Mouse (Mus musculus) lung, postnatal 4 days (tissue): Measurements from ENCODE around the gene Fam81b.
"Not testable (repeated sequence)": the region's sequence is repeated elsewhere in the genome, so short reads cannot be mapped to it uniquely, and the experiment has no call there.

Experiments
- DNase-seq, 2 experiments: peaks; one replicate each; pipeline ENCODE4 v3.0.0; 2021

The Fam81b gene

DNA sequence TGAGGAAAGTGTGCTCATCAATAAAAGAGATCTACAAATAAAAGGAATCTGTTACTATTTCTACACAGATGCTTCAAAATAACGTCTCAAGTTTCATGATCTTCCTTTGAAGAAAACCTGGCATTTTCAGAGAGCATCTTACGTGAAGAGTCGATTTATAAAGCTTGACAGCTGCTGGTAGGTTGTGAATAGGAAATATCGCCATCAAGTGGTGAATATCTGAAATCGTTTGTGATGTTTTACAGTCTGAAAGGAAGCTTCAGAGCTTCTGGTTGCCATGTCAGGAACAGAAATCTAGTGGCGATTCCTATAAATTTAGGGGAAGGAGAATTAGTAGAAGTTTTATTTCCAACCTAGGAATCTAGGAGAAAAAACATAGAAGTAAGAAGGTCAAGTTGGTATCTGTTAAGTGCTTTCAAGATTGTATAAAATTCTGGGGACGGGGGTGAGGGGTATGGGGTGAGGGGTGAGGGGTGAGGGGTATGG lies at the start of gene Fam81b:
Gene Fam81b (minus strand): TSS at position 436 of the 486 bp plus-strand sequence.
- no peak for DNase-seq

DNA sequence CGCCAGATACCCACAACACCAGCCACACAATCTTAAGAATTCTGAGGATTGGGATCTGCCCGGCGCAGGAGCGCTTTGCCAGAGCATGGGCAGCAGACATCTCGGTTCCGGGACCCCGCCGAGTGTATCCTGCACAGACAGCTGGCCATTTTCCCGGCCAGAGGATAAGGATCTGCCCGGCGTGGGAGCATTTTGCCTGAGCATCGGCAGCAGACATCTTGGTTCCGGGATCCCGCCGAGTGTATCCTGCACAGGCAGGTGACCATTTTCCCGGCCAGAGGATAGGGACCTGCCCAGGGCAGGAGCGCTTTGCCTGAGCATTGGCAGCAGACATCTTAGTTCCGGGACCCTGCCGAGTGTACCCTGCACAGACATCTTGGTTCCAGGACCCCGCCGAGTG lies 41.1 kb upstream of the Fam81b start:
- not testable (repeated sequence) for DNase-seq

DNA sequence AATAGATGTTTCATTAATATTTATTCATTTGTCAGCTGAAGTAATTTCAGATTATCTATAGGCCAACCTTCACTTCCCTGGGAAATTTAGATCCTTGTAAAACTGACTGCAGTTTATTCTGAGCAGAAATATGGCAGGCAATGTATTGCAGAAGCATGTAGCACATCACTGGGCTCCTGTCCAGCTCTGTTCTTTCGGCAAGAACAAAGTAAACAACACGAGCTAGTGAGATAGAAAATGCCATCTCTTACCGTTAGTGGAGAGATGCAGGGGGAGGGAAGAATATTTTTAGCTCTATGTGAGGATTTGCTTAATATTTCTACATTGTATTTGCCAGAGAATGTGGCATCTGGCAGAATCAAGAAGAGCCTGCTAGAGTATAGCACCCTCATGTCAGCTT lies 13.8 kb upstream of the Fam81b start:
- DNase-seq = no peak

DNA sequence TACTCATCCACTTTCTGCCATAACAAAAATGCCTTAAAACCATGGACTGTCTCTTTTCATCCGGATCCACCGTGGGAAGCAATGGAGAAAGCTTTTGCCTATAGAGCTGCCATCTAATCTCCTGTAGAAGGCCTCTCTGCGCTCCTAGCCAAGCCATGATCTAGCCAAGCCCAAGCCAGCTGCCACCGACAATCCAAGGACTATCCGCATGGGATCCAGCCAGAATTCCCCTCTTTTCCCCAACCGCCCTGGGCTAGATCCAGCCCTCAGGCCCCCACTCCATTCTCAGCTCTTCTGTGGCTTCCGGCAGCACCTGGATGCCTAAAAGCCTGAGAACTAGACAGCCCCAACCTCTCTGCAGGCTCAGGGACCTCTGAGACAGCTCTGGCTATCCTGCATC lies 6.7 kb upstream of the Fam81b start:
- no peak for DNase-seq

DNA sequence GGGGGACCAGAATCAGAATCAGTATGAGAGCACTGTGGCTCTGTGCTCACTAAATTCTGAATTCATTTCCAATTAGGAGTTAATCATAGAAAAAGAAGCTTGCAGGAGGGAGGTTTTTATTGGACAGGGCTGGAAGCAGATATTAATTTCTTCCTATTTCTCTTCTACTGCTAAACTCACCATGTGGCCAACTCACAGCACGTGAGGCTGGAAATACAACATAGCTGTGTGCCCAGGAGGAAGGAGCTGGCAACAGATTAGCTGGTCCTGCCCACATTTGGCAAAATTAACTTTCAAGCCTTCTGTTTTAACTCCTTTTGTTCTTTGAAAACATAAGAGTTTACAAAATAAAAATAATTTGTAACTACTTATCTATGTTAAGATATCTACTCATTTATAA lies 3.9 kb upstream of the Fam81b start:
- no peak for DNase-seq

DNA sequence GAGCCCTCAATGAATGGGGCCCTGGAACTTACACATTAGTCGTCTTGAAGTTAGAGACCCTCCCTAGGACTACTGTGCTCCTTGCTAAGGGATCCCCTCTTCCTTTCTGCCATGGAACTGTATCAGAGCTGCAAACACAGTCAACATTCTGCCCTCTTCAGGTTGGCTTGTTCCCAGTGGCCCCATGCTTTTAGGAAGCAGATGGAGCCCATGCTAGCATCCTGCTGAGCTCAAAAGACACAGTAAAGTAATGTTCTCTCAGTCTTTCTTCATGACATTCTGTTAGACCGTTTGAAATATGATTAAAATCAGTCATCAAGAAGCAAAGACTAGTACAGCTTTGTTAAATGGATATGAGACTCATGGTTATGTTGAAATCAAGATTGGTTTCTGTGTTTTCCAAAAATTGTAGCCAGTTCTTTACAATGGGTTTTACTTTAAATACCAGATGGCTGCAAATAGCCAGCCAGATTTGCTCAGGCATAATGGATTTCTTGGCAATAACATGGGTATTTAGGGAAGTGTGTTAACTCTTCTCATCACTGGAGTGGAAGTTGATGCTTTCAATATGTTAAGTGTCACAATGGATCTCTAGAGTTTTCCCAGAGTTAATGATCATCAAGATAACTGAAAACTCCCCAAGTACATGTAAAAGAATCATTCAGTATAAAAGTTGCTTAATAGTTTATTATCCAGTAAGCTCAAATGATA lies 938 bp upstream of the Fam81b start:
- DNase-seq = no peak

DNA sequence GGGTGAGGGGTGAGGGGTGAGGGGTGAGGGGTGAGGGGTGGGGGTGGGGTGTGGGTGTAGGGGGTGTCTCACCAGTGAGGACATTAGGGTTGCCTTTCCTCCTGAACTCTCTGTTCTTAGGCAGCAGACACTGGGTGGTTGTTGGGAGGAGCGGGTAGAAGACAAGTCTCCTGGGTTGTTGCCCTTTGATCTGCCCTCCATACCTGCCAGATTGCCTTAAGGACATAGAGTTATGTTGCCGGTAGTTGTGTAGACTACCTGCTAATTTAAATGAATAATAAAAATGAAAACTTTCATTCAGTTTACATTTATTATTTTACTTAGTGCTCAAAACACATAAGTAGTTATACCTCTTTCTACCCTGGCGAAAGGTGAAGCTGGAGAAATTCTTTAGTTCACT lies 369 bp upstream of the Fam81b start:
- no peak for DNase-seq

DNA sequence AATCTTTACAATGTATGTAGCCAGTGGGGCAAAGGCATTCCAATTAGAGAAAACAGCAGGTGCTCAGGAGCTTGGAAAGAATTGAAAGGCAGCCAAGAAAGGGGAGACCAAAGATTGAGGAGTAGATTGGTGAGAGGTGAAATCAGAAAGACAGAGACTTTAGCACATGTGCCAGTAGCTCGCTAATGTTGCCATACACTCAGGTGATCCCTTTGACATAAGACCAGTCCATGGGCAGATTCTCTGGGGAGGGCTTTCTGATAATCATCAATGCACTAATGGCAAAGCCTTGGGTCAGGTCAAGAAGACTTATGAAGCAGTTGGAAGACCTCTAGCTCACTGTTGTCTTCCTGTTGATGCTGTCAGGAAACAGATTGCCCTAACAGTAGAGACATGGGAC lies 671 bp downstream of the Fam81b start:
- DNase-seq = no peak

DNA sequence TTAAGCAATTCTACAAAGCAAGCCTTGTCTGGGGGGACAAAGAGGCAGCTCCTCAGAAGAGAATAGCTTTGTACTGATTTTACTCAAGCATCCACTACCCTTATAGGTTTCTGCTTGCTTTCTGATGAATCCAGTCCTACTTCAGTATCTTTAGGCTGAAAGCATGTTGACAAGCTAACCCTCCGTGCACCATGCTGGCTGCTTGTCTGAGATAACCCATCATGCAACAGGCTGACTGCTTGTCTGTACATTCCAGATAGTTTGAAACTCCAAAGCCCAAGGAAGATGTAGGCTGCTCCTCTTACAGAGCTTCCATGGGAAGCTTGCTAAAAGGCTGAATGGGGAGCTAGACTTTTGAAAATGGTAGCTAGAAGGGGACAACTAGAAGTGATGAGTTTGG lies 1.7 kb downstream of the Fam81b start:
- no peak for DNase-seq

DNA sequence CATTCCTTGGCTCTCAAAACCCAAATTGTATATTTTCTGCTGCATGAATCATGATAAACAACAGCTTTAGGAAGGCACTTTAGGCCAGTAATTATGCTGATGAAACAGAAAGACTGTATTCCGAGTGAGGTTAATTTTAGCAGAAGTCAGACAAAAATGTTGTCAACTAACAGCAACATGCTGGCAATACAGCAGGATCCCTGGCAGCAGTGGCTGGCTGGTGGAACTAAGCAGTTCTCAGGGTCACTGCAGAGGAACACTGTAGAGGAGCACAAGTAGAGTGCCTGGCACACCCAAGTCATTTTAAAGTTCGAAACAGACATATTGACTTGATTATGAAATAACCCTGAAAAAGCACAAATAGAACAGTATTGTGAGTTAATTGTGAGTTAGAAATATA lies 2.8 kb downstream of the Fam81b start:
- DNase-seq = peak; percentile 28 to 81

DNA sequence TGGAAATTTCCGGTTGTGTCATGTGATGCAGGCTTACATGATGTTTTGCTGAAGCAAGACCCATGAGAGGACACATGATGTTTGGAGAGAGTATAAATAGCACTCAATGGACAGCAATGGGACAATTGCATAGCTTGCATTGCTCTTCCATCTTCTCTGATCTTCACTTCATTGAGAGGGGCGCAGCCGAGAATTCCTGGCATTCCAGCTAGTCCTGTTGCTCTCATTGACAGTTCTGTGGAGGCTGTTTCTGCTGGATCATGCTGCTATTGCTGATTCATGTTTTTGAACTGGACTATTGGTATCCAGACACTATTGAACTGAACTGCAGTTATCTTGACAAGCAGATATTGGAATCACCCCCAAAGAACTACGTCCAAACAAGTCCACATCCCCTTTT lies 12.8 kb downstream of the Fam81b start:
- DNase-seq = no peak

DNA sequence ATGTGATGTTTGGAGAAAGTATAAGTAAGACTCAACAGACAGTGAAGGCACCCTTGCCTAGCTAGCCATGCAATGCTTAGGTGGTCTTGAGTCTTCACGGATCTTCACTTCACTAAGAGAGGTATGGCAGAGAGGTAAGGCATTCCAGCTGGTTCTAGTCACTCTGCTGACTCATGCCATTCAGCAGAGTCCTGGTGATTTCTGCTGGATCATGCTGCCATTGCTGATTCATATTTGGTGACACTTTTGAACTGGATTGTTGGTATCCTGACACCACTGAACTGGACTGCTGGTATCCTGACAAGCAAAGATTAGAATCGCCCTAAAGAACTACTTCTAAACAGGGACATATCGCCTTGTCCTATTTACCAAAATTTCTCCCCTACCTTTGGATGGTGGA lies 20.3 kb downstream of the Fam81b start:
- no peak for DNase-seq

DNA sequence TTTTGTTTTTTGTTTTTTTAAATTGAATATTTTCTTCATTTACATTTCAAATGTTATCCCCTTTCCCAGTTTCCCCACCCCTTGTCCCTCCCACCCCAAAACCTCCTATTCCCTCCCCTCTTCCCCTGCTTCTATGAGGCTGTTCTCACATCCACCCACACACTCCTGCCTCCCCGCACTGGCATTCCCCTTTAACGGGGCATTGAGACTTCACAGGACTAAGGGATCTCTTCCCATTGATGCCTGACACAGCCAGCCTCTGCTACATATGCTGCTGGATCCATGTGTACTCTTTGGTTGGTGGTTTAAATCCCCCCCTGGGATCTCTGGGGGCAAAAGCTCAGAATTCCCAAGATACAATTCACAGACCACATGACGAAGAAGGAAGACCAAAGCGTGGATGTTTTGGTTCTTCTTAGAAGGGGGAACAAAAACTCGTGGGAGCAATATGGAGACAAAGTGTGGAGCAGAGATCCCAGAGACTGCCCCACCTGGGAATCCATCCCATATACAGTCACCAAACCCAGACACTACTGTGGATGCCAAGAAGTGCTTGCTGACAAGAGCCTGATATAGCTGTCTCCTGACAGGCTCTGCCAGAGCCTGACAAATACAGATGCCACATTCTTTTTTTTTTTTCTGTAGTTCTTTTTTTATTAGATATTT lies 40.4 kb downstream of the Fam81b start:
- no peak for DNase-seq

DNA sequence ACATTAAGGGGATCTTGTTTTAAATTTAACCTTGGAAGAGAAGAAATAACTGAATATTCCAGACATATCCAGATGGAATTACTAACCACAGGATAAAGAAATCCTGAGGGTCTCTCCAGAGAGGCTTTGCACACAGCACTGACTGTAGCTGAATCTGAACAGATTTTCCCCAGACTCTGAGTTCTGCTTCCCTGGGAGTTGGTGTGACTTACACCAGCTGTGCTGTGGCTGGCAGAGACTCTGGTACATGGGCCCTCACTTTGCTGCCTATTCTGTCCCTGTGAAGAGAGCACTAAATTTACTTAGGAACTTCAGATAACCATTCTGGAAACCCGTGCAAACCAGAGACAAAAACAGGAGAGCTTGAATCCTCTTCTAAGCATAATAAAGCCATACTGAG lies 46.1 kb downstream of the Fam81b start:
- no peak for DNase-seq

DNA sequence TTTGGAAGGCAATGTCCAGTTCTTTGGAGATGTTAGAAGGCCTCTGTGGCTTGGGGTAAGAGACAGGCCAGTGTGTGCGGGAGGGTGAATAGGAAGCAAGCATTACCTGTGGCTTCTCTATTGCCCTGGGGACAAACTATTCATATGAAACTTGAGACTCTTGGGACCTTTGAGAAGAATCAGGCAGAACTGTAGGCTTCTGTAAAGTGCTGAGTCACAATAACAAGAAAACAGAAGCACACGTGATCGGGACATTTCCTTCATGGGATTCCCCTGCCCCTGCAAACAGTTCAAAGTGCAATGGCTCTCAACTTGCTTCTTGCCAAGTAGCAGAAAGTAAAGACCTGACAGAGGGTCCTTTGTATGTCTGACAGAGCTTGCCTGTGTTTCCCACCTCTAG lies 48.5 kb downstream of the Fam81b start:
- DNase-seq = no peak

DNA sequence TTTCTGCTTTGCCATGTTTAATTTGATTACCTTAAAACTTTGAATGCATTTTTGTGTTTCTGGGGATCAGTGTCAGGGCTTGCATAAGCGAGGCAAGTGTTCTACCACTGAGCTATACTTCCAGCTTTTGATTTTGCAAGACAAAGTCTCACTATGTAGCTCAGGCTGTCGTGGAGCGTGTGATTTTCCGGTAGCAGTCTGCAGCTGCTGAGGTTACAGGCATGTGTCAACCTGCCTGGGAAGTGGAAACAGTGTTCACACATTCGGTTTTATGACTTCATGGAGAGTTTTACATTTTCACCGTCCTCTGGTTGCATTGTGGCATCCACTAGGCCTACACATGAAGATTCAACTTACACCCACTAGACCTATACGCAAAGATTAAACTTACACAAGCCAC lies 54.8 kb downstream of the Fam81b start:
- DNase-seq = no peak

DNA sequence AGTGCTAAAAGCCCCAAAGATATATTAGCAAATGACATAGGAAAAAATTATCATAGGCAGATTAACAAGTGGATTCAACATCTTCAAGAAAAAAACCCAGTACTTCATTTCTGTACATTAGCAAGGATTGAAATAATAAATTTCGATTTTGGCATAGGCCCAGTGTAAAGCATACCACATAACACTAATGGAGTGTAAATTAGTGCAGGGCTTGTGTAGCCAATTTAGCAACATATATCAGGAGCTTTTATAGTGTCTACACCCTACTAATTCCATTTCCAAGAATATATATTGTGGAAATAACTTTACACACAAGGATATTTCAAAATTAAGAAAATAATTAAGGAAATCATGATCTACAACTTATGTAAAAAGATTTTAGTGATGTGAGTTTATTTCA lies 55.8 kb downstream of the Fam81b start:
- DNase-seq = no peak

DNA sequence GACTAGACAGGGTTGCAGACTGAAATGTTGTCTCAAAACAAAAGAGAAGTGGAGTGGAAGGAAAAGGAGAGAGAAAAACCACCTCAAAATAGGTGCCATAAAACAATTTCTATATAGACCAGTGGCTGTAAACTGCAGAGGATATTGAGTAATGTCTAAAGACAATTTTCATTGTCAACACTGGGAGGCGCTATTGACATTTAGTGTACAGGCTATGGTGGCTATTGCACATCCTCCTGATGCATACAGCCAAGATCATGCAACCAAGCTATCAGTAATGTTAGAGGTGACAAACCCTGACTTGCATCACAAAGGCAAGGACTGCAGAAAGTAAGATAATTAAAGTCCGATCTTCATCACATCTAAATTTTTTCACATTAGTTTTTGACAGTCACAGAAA lies 89.5 kb downstream of the Fam81b start:
- peak in 1 of 2 experiments; percentile 8 for DNase-seq

DNA sequence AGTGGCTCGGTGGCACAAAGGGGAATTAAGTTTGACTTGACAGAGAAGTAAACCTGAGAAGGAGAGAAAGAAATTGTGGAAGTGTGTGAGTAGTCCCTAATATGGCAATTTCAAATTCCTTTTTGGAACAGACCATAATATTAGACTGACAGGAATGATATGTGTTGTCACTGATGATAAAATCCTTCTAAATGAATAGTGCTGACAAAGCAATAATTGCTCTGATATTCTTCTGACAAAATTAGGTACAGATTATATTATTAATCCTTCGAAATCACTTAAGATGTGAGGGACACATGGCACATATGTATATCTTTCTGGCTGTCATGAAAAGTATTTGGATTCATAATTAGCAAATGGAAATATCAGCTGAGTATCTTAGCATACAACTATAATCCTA lies 89.9 kb downstream of the Fam81b start:
- no peak for DNase-seq

DNA sequence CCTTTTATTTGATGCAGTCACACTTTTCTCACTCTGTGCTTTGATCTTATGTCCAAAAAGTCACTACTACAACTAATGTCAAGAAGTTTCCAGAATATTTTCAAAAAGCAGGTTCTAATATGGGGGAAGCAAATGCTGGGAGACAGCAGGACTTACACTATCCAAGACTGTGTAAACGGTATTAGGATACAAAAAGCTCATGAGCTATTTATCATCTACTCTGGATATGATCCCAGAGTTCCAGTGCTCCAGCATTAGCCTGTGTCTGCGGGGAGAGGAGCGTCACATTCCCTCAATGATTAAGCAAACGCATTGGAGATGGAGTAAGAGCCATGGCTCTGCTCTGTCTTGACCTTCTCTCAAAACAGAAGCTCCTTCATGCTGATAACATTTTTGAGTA lies 104.9 kb downstream of the Fam81b start:
- DNase-seq = no peak

DNA sequence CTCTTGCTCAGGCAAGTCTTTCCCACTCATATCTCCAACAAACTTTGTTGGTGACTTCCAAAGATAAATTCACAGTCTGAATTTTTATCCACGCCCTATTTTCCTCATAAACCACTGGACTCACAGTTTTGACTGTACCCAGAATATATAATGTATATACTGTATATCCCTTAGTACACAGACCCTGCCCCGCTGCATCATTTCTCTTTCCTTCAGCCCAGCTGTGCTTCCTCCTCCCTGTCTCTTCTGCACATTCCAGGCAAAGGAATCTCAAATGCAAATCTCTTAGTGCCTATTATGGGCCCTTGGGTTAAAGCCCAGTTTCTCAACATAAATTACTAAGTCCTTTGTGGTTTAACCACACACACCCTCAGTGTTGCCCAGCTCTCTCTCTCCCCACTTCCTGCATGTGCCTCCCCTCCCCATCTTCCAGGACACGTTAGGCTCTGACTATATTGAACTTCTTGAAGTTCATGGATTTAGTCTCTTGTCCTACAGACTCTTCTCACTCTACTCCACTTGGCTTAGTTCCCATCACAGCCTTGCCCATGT lies 107.5 kb downstream of the Fam81b start:
- no peak for DNase-seq

DNA sequence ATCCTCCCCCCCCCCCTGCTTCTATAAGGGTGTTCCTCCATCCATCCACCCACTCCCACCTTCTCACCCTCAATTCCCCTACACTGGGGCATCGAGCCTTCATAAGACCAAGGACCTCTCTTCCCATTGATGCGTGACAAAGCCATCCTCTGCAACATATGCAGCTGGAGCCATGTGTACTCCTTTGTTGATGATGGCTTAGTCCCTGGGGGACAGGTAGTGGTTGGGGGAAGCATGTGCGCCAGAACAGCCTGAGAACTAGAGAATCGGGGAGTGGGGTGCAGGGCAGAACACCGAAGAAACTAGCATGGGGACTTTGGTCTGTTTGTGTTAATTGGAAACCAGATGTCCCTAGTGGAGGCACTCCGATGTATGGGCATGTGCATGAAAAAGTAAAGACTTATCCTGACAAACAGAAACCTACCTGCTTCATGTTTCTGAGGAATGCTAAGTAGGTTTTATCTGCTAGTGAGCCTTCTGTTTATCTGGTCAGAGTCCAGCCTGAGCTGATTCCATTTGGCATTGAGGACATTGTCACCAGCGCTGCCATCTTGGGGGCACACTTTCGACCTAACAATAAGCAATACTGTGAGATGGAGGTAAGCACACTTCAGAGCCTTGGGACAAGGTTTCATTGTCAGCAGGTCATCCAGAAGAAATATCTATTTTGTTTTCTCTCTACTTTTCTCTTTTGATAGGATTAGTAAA lies 109.3 kb downstream of the Fam81b start:
- no peak for DNase-seq

DNA sequence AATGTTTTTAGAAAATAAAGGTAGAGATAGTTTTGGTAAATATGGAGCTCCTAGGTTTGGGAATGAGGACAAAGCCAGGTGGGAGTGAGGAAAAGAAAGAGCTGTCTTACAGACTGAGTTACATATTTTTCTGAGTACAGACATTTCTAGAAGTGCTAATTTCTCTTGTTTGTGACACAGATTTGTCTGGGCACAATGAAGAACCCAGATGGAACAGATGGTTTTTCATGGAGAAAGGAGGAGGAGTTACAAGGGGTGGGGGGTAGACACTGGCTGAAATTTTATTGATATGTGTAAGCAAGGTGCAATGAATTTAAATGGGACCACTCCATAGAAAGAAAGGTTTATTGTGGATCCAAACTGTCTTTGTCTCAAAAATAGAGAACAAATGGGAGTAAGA lies 109.9 kb downstream of the Fam81b start:
- no peak for DNase-seq

DNA sequence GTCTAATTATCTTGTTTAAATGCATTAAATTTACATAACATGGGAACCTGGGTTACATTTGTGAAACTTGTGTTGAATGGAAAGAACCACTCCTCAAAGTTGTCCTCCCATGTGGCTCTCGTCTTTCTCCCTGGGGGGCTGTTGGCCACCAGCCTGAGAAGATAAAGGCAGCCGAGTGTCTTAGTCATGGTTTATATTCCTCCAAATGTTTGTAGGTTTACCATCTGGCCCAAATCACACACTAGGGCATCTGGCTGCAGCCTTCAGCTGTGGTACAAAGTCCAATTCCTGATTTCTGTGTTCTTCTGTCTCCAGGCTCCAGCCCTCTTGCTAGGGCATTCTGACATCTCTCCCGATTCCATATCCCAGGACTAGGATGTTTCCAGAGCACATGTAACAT lies 114.6 kb downstream of the Fam81b start:
- DNase-seq = no peak
